Mouse (Mus musculus): ENCODE measurements around the gene Cdk17.

- TF ChIP-seq CTCF (conservative IDR thresholded peaks at IDR 0.05; ENCODE audit: insufficient read depth, insufficient read length, low read depth, low read length) (no peak), POLR2A (IDR thresholded peaks at IDR 0.05; ENCODE audit: low read depth, low read length) (no peak)
Observed at GRCm38 (mm10) chr10:93276857-93277256, 116.2 kb downstream of the Cdk17 start.

Data from kidney, adult 2 months (tissue).